Mouse (Mus musculus): ENCODE measurements around the gene Ntn4. TPM values are rescaled to one million over a fixed set of nuclear protein-coding genes. Genes with fewer than 3 reads are reported as not detected.

The Ntn4 gene
- polyA plus RNA-seq, 1 experiment from 2014 or later = 0.74 TPM

DNA sequence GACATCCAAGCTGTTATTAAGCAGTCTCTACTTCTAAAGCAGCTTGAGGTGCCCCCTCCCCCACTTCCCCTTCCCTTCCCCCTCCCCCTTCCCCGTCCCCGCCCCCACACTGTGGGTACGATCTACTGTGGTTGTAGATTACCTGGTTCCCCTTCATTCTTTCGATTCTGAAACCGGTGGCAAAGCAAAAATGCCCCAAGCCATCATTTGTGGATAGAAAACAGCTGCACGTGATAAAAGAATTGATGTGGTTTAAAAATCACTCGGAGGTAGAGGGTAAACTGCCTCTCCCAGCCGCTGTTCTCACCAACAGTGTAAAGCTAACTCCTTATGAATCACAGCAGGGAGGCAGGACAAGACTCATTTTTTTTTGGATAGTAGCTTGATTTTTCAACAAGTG lies 25.6 kb upstream of the Ntn4 start:
- WGBS = 35% methylated on average over 8 of the region's 8 CpGs
- ATAC-seq (ENCODE audit: low FRiP score, low read depth) = no peak
- H3K4me1 ChIP-seq = peaks cover 4% of the 10 kb centered on the region; the same call in 1 of the 2 replicates
- H3K27ac ChIP-seq = no peak overlapping the region
- no peaks in the 10 kb centered on the region for H3K9me3 ChIP-seq
- H3K36me3 ChIP-seq = no peaks in the 10 kb centered on the region
- H3K4me2 ChIP-seq (replicated peaks) = 0 out of 2 replicates have a peak overlapping the region, but pooled peaks have one; percentile 16
- no peak overlapping the region; the same call in 1 of the 2 replicates for H3K4me3 ChIP-seq
- H3K27me3 ChIP-seq = no peaks in the 10 kb centered on the region
- H3K9ac ChIP-seq = no peak overlapping the region

- Histone ChIP-seq H3K4me3 (no peak overlapping the region), H3K27me3 (no peaks in the 10 kb centered on the region), H3K9me3 (no peaks in the 10 kb centered on the region), H3K4me2 (replicated peaks) (no peak overlapping the region), H3K4me1 (no peaks in the 10 kb centered on the region), H3K27ac (no peak overlapping the region), H3K36me3 (no peaks in the 10 kb centered on the region), H3K9ac (no peak overlapping the region)
- WGBS = 72% methylated on average over 7 of the region's 7 CpGs
- ATAC-seq (ENCODE audit: low FRiP score, low read depth) = no peak
These were observed 19.9 kb upstream of the Ntn4 start for GRCm38 (mm10) chr10:93620438-93621179.

- Histone ChIP-seq H3K9me3 (no peaks in the 10 kb centered on the region), H3K36me3 (no peaks in the 10 kb centered on the region), H3K4me2 (replicated peaks) (no peak overlapping the region), H3K27ac (no peak overlapping the region), H3K9ac (no peak overlapping the region), H3K4me1 (no peaks in the 10 kb centered on the region), H3K27me3 (no peaks in the 10 kb centered on the region), H3K4me3 (no peak overlapping the region)
- no peak for ATAC-seq (ENCODE audit: low FRiP score, low read depth)
- 59% methylated on average over 9 of the region's 9 CpGs for WGBS
These were observed 16.8 kb upstream of the Ntn4 start for GRCm38 (mm10) chr10:93623725-93624124.

DNA sequence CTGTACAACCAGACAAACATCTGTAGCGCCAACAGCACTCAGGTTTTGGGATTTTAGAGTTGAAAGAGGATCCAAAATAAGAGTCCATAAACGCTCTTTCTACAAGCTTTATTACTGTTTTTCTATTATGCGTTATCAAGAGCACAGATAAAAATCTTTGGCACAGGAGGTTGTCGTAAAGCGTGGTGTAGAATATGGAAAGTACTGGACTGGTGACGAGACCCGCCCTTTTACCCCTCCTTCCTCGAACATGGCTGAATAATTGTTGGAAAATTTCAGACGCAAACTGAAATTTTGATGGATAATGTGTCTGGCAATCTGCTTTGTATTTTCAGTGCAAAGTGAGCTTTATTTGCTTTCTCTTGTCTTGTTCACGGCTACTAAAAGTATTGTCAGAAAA lies 16.3 kb upstream of the Ntn4 start:
- WGBS = 74% methylated on average over 10 of the region's 10 CpGs
- H3K27ac ChIP-seq = no peak overlapping the region
- no peak for ATAC-seq (ENCODE audit: low FRiP score, low read depth)
- no peak overlapping the region for H3K4me2 ChIP-seq (replicated peaks)
- H3K9me3 ChIP-seq = no peaks in the 10 kb centered on the region
- no peaks in the 10 kb centered on the region for H3K36me3 ChIP-seq
- no peaks in the 10 kb centered on the region for H3K4me1 ChIP-seq
- H3K4me3 ChIP-seq = no peak overlapping the region
- no peaks in the 10 kb centered on the region for H3K27me3 ChIP-seq
- no peak overlapping the region for H3K9ac ChIP-seq

GRCm38 (mm10) chr10:93630310-93630709 lies 10.2 kb upstream of the Ntn4 start:
- no peak overlapping the region for H3K9ac ChIP-seq
- H3K4me3 ChIP-seq = no peak overlapping the region
- no peaks in the 10 kb centered on the region for H3K4me1 ChIP-seq
- ATAC-seq (ENCODE audit: low FRiP score, low read depth) = no peak
- H3K36me3 ChIP-seq = no peaks in the 10 kb centered on the region
- H3K27ac ChIP-seq = no peak overlapping the region
- WGBS = 84% methylated on average over 5 of the region's 5 CpGs
- H3K27me3 ChIP-seq = peaks cover 2% of the 10 kb centered on the region; the same call in 1 of the 2 replicates
- H3K9me3 ChIP-seq = no peaks in the 10 kb centered on the region
- no peak overlapping the region for H3K4me2 ChIP-seq (replicated peaks)

DNA sequence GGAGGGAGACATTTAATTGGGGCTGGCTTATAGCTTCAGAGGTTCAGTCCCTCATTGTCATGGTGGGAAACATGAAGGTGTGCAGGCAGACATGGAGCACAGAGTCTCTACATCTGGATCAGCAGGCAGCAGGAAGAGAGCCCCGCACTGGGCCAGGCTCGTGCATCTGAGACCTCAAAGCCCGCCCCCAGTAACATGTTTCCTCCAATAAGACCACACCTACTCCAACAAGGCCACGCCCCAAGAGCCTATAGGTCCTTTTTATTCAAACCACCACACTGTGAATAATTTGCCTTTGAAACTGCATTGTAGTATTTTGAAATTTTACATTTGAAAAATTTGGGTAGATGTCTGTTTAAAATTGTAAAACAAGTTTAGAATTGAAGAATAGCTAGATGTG lies 8.4 kb upstream of the Ntn4 start:
- Histone ChIP-seq H3K36me3 (no peaks in the 10 kb centered on the region), H3K27ac (no peak overlapping the region), H3K9me3 (no peaks in the 10 kb centered on the region), H3K4me2 (replicated peaks) (no peak overlapping the region), H3K9ac (no peak overlapping the region), H3K4me1 (no peaks in the 10 kb centered on the region), H3K27me3 (peaks cover 6% of the 10 kb centered on the region; the same call in 1 of the 2 replicates), H3K4me3 (no peak overlapping the region)
- WGBS = 71% methylated on average over 4 of the region's 4 CpGs
- no peak for ATAC-seq (ENCODE audit: low FRiP score, low read depth)

- WGBS = 84% methylated on average over 5 of the region's 5 CpGs
- no peak overlapping the region for H3K27ac ChIP-seq
- ATAC-seq (ENCODE audit: low FRiP score, low read depth) = no peak
- H3K27me3 ChIP-seq = peaks cover 17% of the 10 kb centered on the region
- no peaks in the 10 kb centered on the region for H3K4me1 ChIP-seq
- no peaks in the 10 kb centered on the region for H3K9me3 ChIP-seq
- H3K4me2 ChIP-seq (replicated peaks) = no peak overlapping the region
- no peak overlapping the region for H3K9ac ChIP-seq
- H3K36me3 ChIP-seq = no peaks in the 10 kb centered on the region
- H3K4me3 ChIP-seq = no peak overlapping the region
These were observed 6.9 kb upstream of the Ntn4 start for GRCm38 (mm10) chr10:93633563-93633962.

GRCm38 (mm10) chr10:93633971-93634370 lies 6.5 kb upstream of the Ntn4 start:
- H3K9ac ChIP-seq = no peak overlapping the region
- no peaks in the 10 kb centered on the region for H3K36me3 ChIP-seq
- H3K4me3 ChIP-seq = no peak overlapping the region
- peaks cover 20% of the 10 kb centered on the region for H3K27me3 ChIP-seq
- no peaks in the 10 kb centered on the region for H3K9me3 ChIP-seq
- 94% methylated on average over 2 of the region's 2 CpGs for WGBS
- H3K4me1 ChIP-seq = no peaks in the 10 kb centered on the region
- no peak overlapping the region for H3K27ac ChIP-seq
- no peak overlapping the region for H3K4me2 ChIP-seq (replicated peaks)
- no peak for ATAC-seq (ENCODE audit: low FRiP score, low read depth)

DNA sequence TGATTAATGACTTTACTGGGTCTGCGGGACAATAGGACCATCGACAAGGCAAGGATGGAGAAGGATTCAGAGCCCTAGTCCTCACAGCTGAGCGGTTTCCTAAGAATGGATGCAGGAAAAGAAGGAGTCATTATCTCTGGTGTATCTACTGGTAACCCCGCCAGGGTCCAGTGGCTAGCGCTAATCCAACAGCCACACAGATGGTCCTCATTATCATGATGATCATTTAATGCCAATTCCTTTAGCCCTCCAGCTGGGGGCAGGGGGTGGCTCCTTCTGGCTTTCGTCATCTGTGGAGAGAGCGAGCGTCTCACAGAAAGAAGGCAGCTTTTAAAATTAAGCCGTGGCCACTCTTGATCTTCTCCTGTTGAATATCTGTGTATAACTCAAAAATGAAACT lies 4.5 kb upstream of the Ntn4 start:
- 22% methylated on average over 9 of the region's 9 CpGs for WGBS
- H3K9ac ChIP-seq = no peak overlapping the region
- ATAC-seq (ENCODE audit: low FRiP score, low read depth) = no peak

DNA sequence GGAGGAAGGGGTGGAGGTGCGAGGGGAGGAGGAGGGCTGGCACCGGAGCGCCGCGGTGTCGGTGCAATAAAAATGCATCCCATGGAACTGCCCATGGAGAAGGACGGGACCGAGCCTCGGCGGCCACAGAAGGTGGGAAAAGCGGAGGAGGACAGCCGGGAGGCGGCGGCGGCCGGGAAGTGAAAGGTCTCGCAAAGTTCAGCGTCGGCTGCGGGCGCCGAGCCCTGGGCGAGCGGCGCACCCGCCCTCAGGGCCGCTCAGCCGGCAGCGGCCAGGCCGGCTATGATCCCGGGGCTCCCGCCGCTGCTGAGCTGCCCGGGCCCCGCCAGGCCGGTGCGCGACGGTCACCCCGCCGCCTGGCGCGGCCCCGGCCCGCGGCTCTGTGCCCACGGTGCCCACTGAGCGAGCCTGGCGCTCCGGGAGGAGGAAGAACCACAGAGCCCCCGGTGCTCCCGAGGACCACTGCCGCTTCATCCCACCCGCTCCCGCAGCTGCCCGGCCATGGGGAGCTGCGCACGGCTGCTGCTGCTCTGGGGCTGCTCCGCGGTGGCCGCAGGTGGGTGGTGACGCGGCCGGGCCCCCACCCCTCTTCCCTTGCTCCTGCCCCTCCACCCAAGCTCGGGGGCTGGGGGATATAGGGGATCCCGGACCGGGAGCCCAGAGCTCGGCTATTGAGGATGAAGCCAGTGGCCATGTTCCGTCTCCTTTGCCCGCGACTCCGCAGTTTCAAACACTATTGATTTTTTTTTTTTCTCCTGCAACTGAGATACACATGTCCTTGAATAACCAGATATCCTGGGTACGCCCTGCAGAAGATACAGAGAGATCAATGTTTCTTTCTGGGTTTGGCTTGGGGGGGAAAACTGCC lies 706 bp downstream of the Ntn4 start:
- peak overlapping the region; percentile 80 for H3K4me3 ChIP-seq
- WGBS = under 1% methylated on average over 57 of the region's 73 CpGs

More for the DNA sequence above, 4.5 kb upstream of the Ntn4 start:
- no peaks in the 10 kb centered on the region for H3K9me3 ChIP-seq
- H3K36me3 ChIP-seq = no peaks in the 10 kb centered on the region
- H3K4me1 ChIP-seq = peaks cover 14% of the 10 kb centered on the region
- no peak overlapping the region for H3K4me3 ChIP-seq
- H3K27ac ChIP-seq = no peak overlapping the region
- no peak overlapping the region for H3K4me2 ChIP-seq (replicated peaks)
- H3K27me3 ChIP-seq = peaks cover 37% of the 10 kb centered on the region

GRCm38 (mm10) chr10:93641821-93642746 lies 1.6 kb downstream of the Ntn4 start:
- Histone ChIP-seq H3K9me3 (no peaks in the 10 kb centered on the region), H3K36me3 (peaks cover 15% of the 10 kb centered on the region; the same call in 1 of the 2 replicates), H3K27ac (no peak overlapping the region), H3K4me3 (peak overlapping the region; percentile 80), H3K27me3 (peaks cover 52% of the 10 kb centered on the region), H3K9ac (peak overlapping the region; percentile 86), H3K4me1 (peaks cover 22% of the 10 kb centered on the region), H3K4me2 (replicated peaks) (peak overlapping the region; percentile 86)
- WGBS = 6% methylated on average over 32 of the region's 32 CpGs
- ATAC-seq (ENCODE audit: low FRiP score, low read depth) = peak; percentile 37; the same call in 1 of the 2 replicates

More for the DNA sequence above, 706 bp downstream of the Ntn4 start:
- peak overlapping the region; percentile 86 for H3K9ac ChIP-seq
- peak; percentile 70 for ATAC-seq (ENCODE audit: low FRiP score, low read depth)
- 0 out of 2 replicates have a peak overlapping the region, but pooled peaks have one; percentile 6 for H3K27ac ChIP-seq
- peak overlapping the region; percentile 86 for H3K4me2 ChIP-seq (replicated peaks)
- H3K36me3 ChIP-seq = 0 out of 2 replicates have a peak, but pooled peaks cover 9% of the 10 kb centered on the region
- H3K4me1 ChIP-seq = peaks cover 22% of the 10 kb centered on the region
- H3K27me3 ChIP-seq = peaks cover 52% of the 10 kb centered on the region
- H3K9me3 ChIP-seq = no peaks in the 10 kb centered on the region

Data from limb, embryonic 13.5 days (tissue).